ENCODE assay signal across 8 mouse cellular contexts in genomic region chr11:6443102-6443501, GRCm38 (mm10). TPM values are rescaled to one million over a fixed set of nuclear protein-coding genes. Genes with fewer than 3 reads are reported as not detected.
DNase-seq lines count a peak whose midpoint lies in the region; ATAC-seq and TF ChIP-seq lines count a peak whose summit lies in the region.

No protein-coding gene starts in this region.

- intact Hi-C loops in heart, postnatal 10 days (cut with DNase I), result no loop called here
- intact Hi-C loops in left cerebral cortex, postnatal 4 days (cut with DNase I), result loop anchor here (5.0 kb wide), 1 partner anchor 456 kb away; no protein-coding TSS in a partner anchor

- no peak for TF ChIP-seq CTCF in forebrain, postnatal 0 days (IDR thresholded peaks at IDR 0.05; ENCODE audit: low read depth)

- H3K27ac ChIP-seq in heart, embryonic 13.5 days (replicated peaks), result peak overlapping the region; percentile 93
- no peak overlapping the region for H3K27ac ChIP-seq in ES-E14 (ENCODE audit: insufficient read depth, low read depth, low read length, poor library complexity, severe bottlenecking)
- H3K27ac ChIP-seq in forebrain, postnatal 0 days (ENCODE audit: low read depth, low read length), result no peak overlapping the region

- peak overlapping the region; percentile 74 for H3K4me3 ChIP-seq in heart, embryonic 13.5 days
- peak overlapping the region; percentile 87 to 94 for H3K4me3 ChIP-seq in ES-E14 (ENCODE audit: insufficient read depth in 1 of 2, low read depth in 1 of 2, low read length in 2 of 2, poor library complexity in 1 of 2, severe bottlenecking in 1 of 2)
- peak overlapping the region; percentile 75 for H3K4me3 ChIP-seq in forebrain, postnatal 0 days (ENCODE audit: low read depth, low read length)

- no peaks in the 10 kb centered on the region for H3K9me3 ChIP-seq in heart, embryonic 13.5 days
- no peaks in the 10 kb centered on the region for H3K9me3 ChIP-seq in ES-E14 (ENCODE audit: control insufficient read depth, insufficient read depth, low read depth, low read length)
- no peaks in the 10 kb centered on the region for H3K9me3 ChIP-seq in forebrain, postnatal 0 days (ENCODE audit: low read length)

- H3K36me3 ChIP-seq in heart, embryonic 13.5 days, result peaks cover 27% of the 10 kb centered on the region
- H3K36me3 ChIP-seq in ES-E14 (ENCODE audit: control insufficient read depth, insufficient read depth, low read length, poor library complexity, severe bottlenecking), result 0 out of 2 replicates have a peak, but pooled peaks cover 2% of the 10 kb centered on the region
- 0 out of 2 replicates have a peak, but pooled peaks cover under 1% of the 10 kb centered on the region for H3K36me3 ChIP-seq in forebrain, postnatal 0 days (ENCODE audit: insufficient read depth)

- H3K4me2 ChIP-seq in heart, embryonic 13.5 days, result peak overlapping the region; percentile 77
- H3K4me2 ChIP-seq in forebrain, postnatal 0 days (ENCODE audit: low read depth), result peak overlapping the region; percentile 62

- in situ Hi-C loops in ES-E14 (cut with MboI; ENCODE audit: low sequenced_read_pairs in 2 of 2, unreplicated experiment in 2 of 2), result no loop called here

- ATAC-seq in heart, embryonic 13.5 days (ENCODE audit: extremely low read depth, insufficient number of reproducible peaks, low FRiP score, low TSS enrichment), result no peak
- no peak for ATAC-seq in forebrain, postnatal 0 days
- ATAC-seq in megakaryocyte-erythroid progenitor cell, adult 5-6 weeks (replicated peaks; ENCODE audit: low FRiP score, low TSS enrichment, poor library complexity, severe bottlenecking), result peak; percentile 17

- H3K27me3 ChIP-seq in heart, embryonic 13.5 days (replicated peaks), result no peaks in the 10 kb centered on the region
- H3K27me3 ChIP-seq in forebrain, postnatal 0 days (ENCODE audit: insufficient read depth, low read length), result no peaks in the 10 kb centered on the region

- no peak for DNase-seq in heart, postnatal 10 days
- DNase-seq in ES-E14 (ENCODE audit: low read depth, low spot score), result no peak
- DNase-seq in forebrain, postnatal 0 days, result no peak
- DNase-seq in gastrocnemius, postnatal 4 days (ENCODE audit: low spot score in 2 of 2), result no peak
- DNase-seq in right cerebral cortex, postnatal 10 days (ENCODE audit: low spot score in 2 of 2), result no peak
- no peak for DNase-seq in left cerebral cortex, postnatal 4 days

- peak overlapping the region; percentile 88 for H3K9ac ChIP-seq in heart, embryonic 13.5 days
- H3K9ac ChIP-seq in ES-E14 (ENCODE audit: insufficient read depth, low read depth, low read length, poor library complexity, severe bottlenecking), result peak overlapping the region; percentile 56; the same call in 1 of the 2 replicates
- H3K9ac ChIP-seq in forebrain, postnatal 0 days, result peak overlapping the region; percentile 70

- peaks cover 23% of the 10 kb centered on the region for H3K4me1 ChIP-seq in heart, embryonic 13.5 days
- peaks cover 0 to 6% of the 10 kb centered on the region in 2 experiments; a peak in 3 of 4 replicates for H3K4me1 ChIP-seq in ES-E14 (ENCODE audit: control insufficient read depth in 2 of 2, insufficient read depth in 2 of 2, low read length in 2 of 2, poor library complexity in 1 of 2)
- peaks cover 8% of the 10 kb centered on the region; the same call in 1 of the 2 replicates for H3K4me1 ChIP-seq in forebrain, postnatal 0 days (ENCODE audit: insufficient read depth)

- 47% methylated on average over 4 of the region's 4 CpGs for WGBS in heart, embryonic 13.5 days
- 41% methylated on average over 4 of the region's 4 CpGs for whole genome bisulfite sequencing in forebrain, postnatal 0 days

TF ChIP-seq in ES-E14, 5 proteins besides CTCF, POLR2A, EP300 and RAD21:
- TF ChIP-seq ZC3H11A (IDR thresholded peaks at IDR 0.05; ENCODE audit: borderline replicate concordance, low read depth, low read length) (no peak), HCFC1 (IDR thresholded peaks at IDR 0.05; ENCODE audit: borderline replicate concordance, insufficient read depth, low read length) (no peak), CHD2 (IDR thresholded peaks at IDR 0.05; ENCODE audit: low read depth, low read length) (no peak), ZNF384 (IDR thresholded peaks at IDR 0.05; ENCODE audit: low read depth, low read length) (no peak), MAFK (IDR thresholded peaks at IDR 0.05; ENCODE audit: insufficient read depth, low read depth, low read length) (no peak)

RNA-seq across cellular contexts. Expression of gene H2afv, which starts 1.1 kb away (rescaled TPM):
- polyA plus RNA-seq in heart, embryonic 13.5 days (2015; fragmentation: Nextera tagmentation; extraction: Ambion mirVana), result 309 and 340 TPM in 2 replicates
- 10 to 100 TPM; 73.1 to 82.9 TPM for total RNA-seq in heart, postnatal 10 days (2021)
- total RNA-seq in ES-E14 (2012; rRNA removed), result 192 and 294 TPM in 2 replicates
- 55.3 and 68.0 TPM in 2 replicates for total RNA-seq in forebrain, postnatal 0 days (2014; rRNA removed)
- 185 and 235 TPM in 2 replicates for polyA plus RNA-seq in forebrain, postnatal 0 days (2015; fragmentation: Nextera tagmentation; extraction: Ambion mirVana)
- 144 and 178 TPM in 2 replicates for total RNA-seq in megakaryocyte-erythroid progenitor cell, adult 5-6 weeks (2014; fragmentation: Nextera tagmentation)
- 85.9 and 103 TPM in 2 replicates for total RNA-seq in megakaryocyte-erythroid progenitor cell, adult 5-6 weeks (2017)
- 10 to 100 TPM; 96.2 to 97.0 TPM for total RNA-seq in gastrocnemius, postnatal 4 days (2021)
- total RNA-seq in left cerebral cortex, postnatal 4 days (2021), result 10 to 100 TPM; 35.4 to 44.5 TPM

RNA-seq across cellular contexts. Expression of gene Ppia, which starts 27.9 kb away (rescaled TPM):
- 4,195 and 4,594 TPM in 2 replicates for polyA plus RNA-seq in heart, embryonic 13.5 days (2015; fragmentation: Nextera tagmentation; extraction: Ambion mirVana)
- total RNA-seq in heart, postnatal 10 days (2021), result 100 to 1,000 TPM; 943 to 992 TPM
- 4,715 and 6,168 TPM in 2 replicates for total RNA-seq in ES-E14 (2012; rRNA removed)
- total RNA-seq in forebrain, postnatal 0 days (2014; rRNA removed), result 3,025 and 4,002 TPM in 2 replicates
- 5,423 and 7,006 TPM in 2 replicates for polyA plus RNA-seq in forebrain, postnatal 0 days (2015; fragmentation: Nextera tagmentation; extraction: Ambion mirVana)
- total RNA-seq in megakaryocyte-erythroid progenitor cell, adult 5-6 weeks (2014; fragmentation: Nextera tagmentation), result 3,823 and 4,304 TPM in 2 replicates
- 1,965 and 1,971 TPM in 2 replicates for total RNA-seq in megakaryocyte-erythroid progenitor cell, adult 5-6 weeks (2017)
- total RNA-seq in gastrocnemius, postnatal 4 days (2021), result 1,000 to 10,000 TPM; 1,218 to 1,228 TPM
- 1,000 to 10,000 TPM; 2,159 to 2,195 TPM for total RNA-seq in left cerebral cortex, postnatal 4 days (2021)

RNA-seq across cellular contexts. Expression of gene Purb, which starts 32.6 kb away (rescaled TPM):
- polyA plus RNA-seq in heart, embryonic 13.5 days (2015; fragmentation: Nextera tagmentation; extraction: Ambion mirVana), result 23.5 and 25.5 TPM in 2 replicates
- 10 to 100 TPM; 70.5 to 74.0 TPM for total RNA-seq in heart, postnatal 10 days (2021)
- 39.7 and 49.8 TPM in 2 replicates for total RNA-seq in ES-E14 (2012; rRNA removed)
- 49.9 and 53.5 TPM in 2 replicates for total RNA-seq in forebrain, postnatal 0 days (2014; rRNA removed)
- 10.9 and 18.6 TPM in 2 replicates for polyA plus RNA-seq in forebrain, postnatal 0 days (2015; fragmentation: Nextera tagmentation; extraction: Ambion mirVana)
- total RNA-seq in megakaryocyte-erythroid progenitor cell, adult 5-6 weeks (2014; fragmentation: Nextera tagmentation), result 43.7 and 49.9 TPM in 2 replicates
- total RNA-seq in megakaryocyte-erythroid progenitor cell, adult 5-6 weeks (2017), result 60.5 and 70.9 TPM in 2 replicates
- total RNA-seq in gastrocnemius, postnatal 4 days (2021), result 10 to 100 TPM; 84.0 to 90.4 TPM
- 10 to 100 TPM; 88.1 to 89.5 TPM for total RNA-seq in left cerebral cortex, postnatal 4 days (2021)

RNA-seq across cellular contexts. Expression of gene Zmiz2, which starts 54.2 kb away (rescaled TPM):
- 6.6 and 7.3 TPM in 2 replicates for polyA plus RNA-seq in heart, embryonic 13.5 days (2015; fragmentation: Nextera tagmentation; extraction: Ambion mirVana)
- 10 to 100 TPM; 43.2 to 44.3 TPM for total RNA-seq in heart, postnatal 10 days (2021)
- 19.6 and 22.6 TPM in 2 replicates for total RNA-seq in ES-E14 (2012; rRNA removed)
- total RNA-seq in forebrain, postnatal 0 days (2014; rRNA removed), result 109 and 129 TPM in 2 replicates
- polyA plus RNA-seq in forebrain, postnatal 0 days (2015; fragmentation: Nextera tagmentation; extraction: Ambion mirVana), result 38.1 and 43.8 TPM in 2 replicates
- 65.9 and 70.0 TPM in 2 replicates for total RNA-seq in megakaryocyte-erythroid progenitor cell, adult 5-6 weeks (2014; fragmentation: Nextera tagmentation)
- total RNA-seq in megakaryocyte-erythroid progenitor cell, adult 5-6 weeks (2017), result 5.6 and 10.4 TPM in 2 replicates
- 10 to 100 TPM; 35.6 to 40.1 TPM for total RNA-seq in gastrocnemius, postnatal 4 days (2021)
- 100 to 1,000 TPM; 233 to 249 TPM for total RNA-seq in left cerebral cortex, postnatal 4 days (2021)
